Mouse (Mus musculus): Measurements from ENCODE around the gene Ciz1. TPM values are rescaled to one million over a fixed set of nuclear protein-coding genes. Genes with fewer than 3 reads are reported as not detected.

Gene Ciz1
- polyA plus RNA-seq, 1 experiment from 2014 or later: 41.1 TPM

- DNase-seq (ENCODE audit: low spot score): no peak
- WGBS: 79% methylated on average over 6 of the region's 6 CpGs
- peaks cover 10% of the 10 kb centered on the region for H3K4me1 ChIP-seq (ENCODE audit: control insufficient read depth, insufficient read depth, low read length)
- H3K9ac ChIP-seq (replicated peaks; ENCODE audit: low read length): no peak overlapping the region
- H3K9me3 ChIP-seq (replicated peaks; ENCODE audit: control insufficient read depth, low read length): no peaks in the 10 kb centered on the region
- H3K4me3 ChIP-seq (ENCODE audit: low read depth, low read length): no peak overlapping the region
- no peaks in the 10 kb centered on the region for H3K36me3 ChIP-seq (replicated peaks; ENCODE audit: control insufficient read depth, insufficient read depth, low read depth, low read length)
- H3K4me2 ChIP-seq (ENCODE audit: low read depth, low read length): no peak overlapping the region
- H3K27me3 ChIP-seq (ENCODE audit: control insufficient read depth, insufficient read depth, low read length): no peaks in the 10 kb centered on the region
- no peak overlapping the region for H3K27ac ChIP-seq (replicated peaks; ENCODE audit: low read depth, low read length)
- ATAC-seq (replicated peaks; ENCODE audit: insufficient number of reproducible peaks, low FRiP score, low TSS enrichment, low read depth): no peak
Observed at GRCm38 (mm10) chr2:32347019-32347418, 5.1 kb upstream of the Ciz1 start.

- Histone ChIP-seq H3K4me1 (ENCODE audit: control insufficient read depth, insufficient read depth, low read length) (peaks cover 10% of the 10 kb centered on the region), H3K9me3 (replicated peaks; ENCODE audit: control insufficient read depth, low read length) (no peaks in the 10 kb centered on the region), H3K9ac (replicated peaks; ENCODE audit: low read length) (no peak overlapping the region), H3K4me2 (ENCODE audit: low read depth, low read length) (no peak overlapping the region), H3K27ac (replicated peaks; ENCODE audit: low read depth, low read length) (no peak overlapping the region), H3K27me3 (ENCODE audit: control insufficient read depth, insufficient read depth, low read length) (no peaks in the 10 kb centered on the region), H3K4me3 (ENCODE audit: low read depth, low read length) (no peak overlapping the region), H3K36me3 (replicated peaks; ENCODE audit: control insufficient read depth, insufficient read depth, low read depth, low read length) (no peaks in the 10 kb centered on the region)
- WGBS: 78% methylated on average over 11 of the region's 11 CpGs
- ATAC-seq (replicated peaks; ENCODE audit: insufficient number of reproducible peaks, low FRiP score, low TSS enrichment, low read depth): no peak
- DNase-seq (ENCODE audit: low spot score): no peak
Observed at GRCm38 (mm10) chr2:32348311-32348710, 3.8 kb upstream of the Ciz1 start.

GRCm38 (mm10) chr2:32349625-32350255 lies 2.4 kb upstream of the Ciz1 start:
- Histone ChIP-seq H3K9me3 (replicated peaks; ENCODE audit: control insufficient read depth, low read length) (no peaks in the 10 kb centered on the region), H3K4me1 (ENCODE audit: control insufficient read depth, insufficient read depth, low read length) (peaks cover 10% of the 10 kb centered on the region), H3K4me3 (ENCODE audit: low read depth, low read length) (no peak overlapping the region), H3K27me3 (ENCODE audit: control insufficient read depth, insufficient read depth, low read length) (no peaks in the 10 kb centered on the region), H3K4me2 (ENCODE audit: low read depth, low read length) (no peak overlapping the region), H3K27ac (replicated peaks; ENCODE audit: low read depth, low read length) (no peak overlapping the region), H3K9ac (replicated peaks; ENCODE audit: low read length) (peak overlapping the region; percentile 22; the same call in 1 of the 2 replicates), H3K36me3 (replicated peaks; ENCODE audit: control insufficient read depth, insufficient read depth, low read depth, low read length) (no peaks in the 10 kb centered on the region)
- DNase-seq (ENCODE audit: low spot score) (no peak), ATAC-seq (replicated peaks; ENCODE audit: insufficient number of reproducible peaks, low FRiP score, low TSS enrichment, low read depth) (no peak)
- 45% methylated on average over 8 of the region's 8 CpGs for WGBS

GRCm38 (mm10) chr2:32350471-32351051 lies 1.6 kb upstream of the Ciz1 start:
- no peak overlapping the region for H3K4me3 ChIP-seq (ENCODE audit: low read depth, low read length)
- H3K4me1 ChIP-seq (ENCODE audit: control insufficient read depth, insufficient read depth, low read length): peaks cover 10% of the 10 kb centered on the region
- DNase-seq (ENCODE audit: low spot score): no peak
- no peak overlapping the region for H3K27ac ChIP-seq (replicated peaks; ENCODE audit: low read depth, low read length)
- H3K4me2 ChIP-seq (ENCODE audit: low read depth, low read length): no peak overlapping the region
- 49% methylated on average over 13 of the region's 13 CpGs for WGBS
- peak overlapping the region; percentile 22; the same call in 1 of the 2 replicates for H3K9ac ChIP-seq (replicated peaks; ENCODE audit: low read length)
- no peak for ATAC-seq (replicated peaks; ENCODE audit: insufficient number of reproducible peaks, low FRiP score, low TSS enrichment, low read depth)
- no peaks in the 10 kb centered on the region for H3K27me3 ChIP-seq (ENCODE audit: control insufficient read depth, insufficient read depth, low read length)
- no peaks in the 10 kb centered on the region for H3K36me3 ChIP-seq (replicated peaks; ENCODE audit: control insufficient read depth, insufficient read depth, low read depth, low read length)
- H3K9me3 ChIP-seq (replicated peaks; ENCODE audit: control insufficient read depth, low read length): no peaks in the 10 kb centered on the region

GRCm38 (mm10) chr2:32351471-32351961 lies 611 bp upstream of the Ciz1 start:
- 47% methylated on average over 9 of the region's 9 CpGs for whole genome bisulfite sequencing

GRCm38 (mm10) chr2:32353007-32353542 lies 948 bp downstream of the Ciz1 start, which contains the start of gene Dnm1:
Gene Dnm1 (minus strand): TSS chr2:32353338.
- Histone ChIP-seq H3K4me1 (ENCODE audit: control insufficient read depth, insufficient read depth, low read length) (peaks cover 10% of the 10 kb centered on the region), H3K4me3 (ENCODE audit: low read depth, low read length) (peak within 1 kb of the TSS; percentile 73), H3K4me2 (ENCODE audit: low read depth, low read length) (peak within 1 kb of the TSS; percentile 87), H3K27me3 (ENCODE audit: control insufficient read depth, insufficient read depth, low read length) (no peaks in the 10 kb centered on the region), H3K27ac (replicated peaks; ENCODE audit: low read depth, low read length) (peak within 1 kb of the TSS; percentile 71), H3K36me3 (replicated peaks; ENCODE audit: control insufficient read depth, insufficient read depth, low read depth, low read length) (no peaks in the 10 kb centered on the region), H3K9ac (replicated peaks; ENCODE audit: low read length) (peak within 1 kb of the TSS; percentile 74), H3K9me3 (replicated peaks; ENCODE audit: control insufficient read depth, low read length) (no peaks in the 10 kb centered on the region)
- DNase-seq (ENCODE audit: low spot score): peak; percentile 96
- ATAC-seq (replicated peaks; ENCODE audit: insufficient number of reproducible peaks, low FRiP score, low TSS enrichment, low read depth): peak; percentile 14; the same call in 1 of the 2 replicates
- WGBS: under 1% methylated on average over 63 of the region's 63 CpGs

More at GRCm38 (mm10) chr2:32351471-32351961, 611 bp upstream of the Ciz1 start:
- no peak overlapping the region for H3K27ac ChIP-seq (replicated peaks; ENCODE audit: low read depth, low read length)
- H3K36me3 ChIP-seq (replicated peaks; ENCODE audit: control insufficient read depth, insufficient read depth, low read depth, low read length): no peaks in the 10 kb centered on the region
- DNase-seq (ENCODE audit: low spot score): no peak
- no peaks in the 10 kb centered on the region for H3K27me3 ChIP-seq (ENCODE audit: control insufficient read depth, insufficient read depth, low read length)
- peak overlapping the region; percentile 74 for H3K9ac ChIP-seq (replicated peaks; ENCODE audit: low read length)
- ATAC-seq (replicated peaks; ENCODE audit: insufficient number of reproducible peaks, low FRiP score, low TSS enrichment, low read depth): no peak
- peak overlapping the region; percentile 87 for H3K4me2 ChIP-seq (ENCODE audit: low read depth, low read length)
- H3K4me3 ChIP-seq (ENCODE audit: low read depth, low read length): peak overlapping the region; percentile 73
- peaks cover 10% of the 10 kb centered on the region for H3K4me1 ChIP-seq (ENCODE audit: control insufficient read depth, insufficient read depth, low read length)
- H3K9me3 ChIP-seq (replicated peaks; ENCODE audit: control insufficient read depth, low read length): no peaks in the 10 kb centered on the region

- Histone ChIP-seq H3K4me2 (ENCODE audit: low read depth, low read length) (no peak overlapping the region), H3K36me3 (replicated peaks; ENCODE audit: control insufficient read depth, insufficient read depth, low read depth, low read length) (no peaks in the 10 kb centered on the region), H3K27ac (replicated peaks; ENCODE audit: low read depth, low read length) (no peak overlapping the region), H3K4me3 (ENCODE audit: low read depth, low read length) (no peak overlapping the region), H3K9me3 (replicated peaks; ENCODE audit: control insufficient read depth, low read length) (no peaks in the 10 kb centered on the region), H3K4me1 (ENCODE audit: control insufficient read depth, insufficient read depth, low read length) (peaks cover 10% of the 10 kb centered on the region), H3K27me3 (ENCODE audit: control insufficient read depth, insufficient read depth, low read length) (no peaks in the 10 kb centered on the region), H3K9ac (replicated peaks; ENCODE audit: low read length) (no peak overlapping the region)
- no peak for ATAC-seq (replicated peaks; ENCODE audit: insufficient number of reproducible peaks, low FRiP score, low TSS enrichment, low read depth)
- no peak for DNase-seq (ENCODE audit: low spot score)
- 60% methylated on average over 6 of the region's 6 CpGs for whole genome bisulfite sequencing
Observed at GRCm38 (mm10) chr2:32353836-32354235, 1.7 kb downstream of the Ciz1 start.

GRCm38 (mm10) chr2:32354336-32354895 lies 2.3 kb downstream of the Ciz1 start:
- ATAC-seq (replicated peaks; ENCODE audit: insufficient number of reproducible peaks, low FRiP score, low TSS enrichment, low read depth) (no peak), DNase-seq (ENCODE audit: low spot score) (no peak)
- Histone ChIP-seq H3K27ac (replicated peaks; ENCODE audit: low read depth, low read length) (no peak overlapping the region), H3K27me3 (ENCODE audit: control insufficient read depth, insufficient read depth, low read length) (no peaks in the 10 kb centered on the region), H3K9me3 (replicated peaks; ENCODE audit: control insufficient read depth, low read length) (no peaks in the 10 kb centered on the region), H3K4me3 (ENCODE audit: low read depth, low read length) (no peak overlapping the region), H3K9ac (replicated peaks; ENCODE audit: low read length) (no peak overlapping the region), H3K4me1 (ENCODE audit: control insufficient read depth, insufficient read depth, low read length) (peaks cover 10% of the 10 kb centered on the region), H3K4me2 (ENCODE audit: low read depth, low read length) (no peak overlapping the region), H3K36me3 (replicated peaks; ENCODE audit: control insufficient read depth, insufficient read depth, low read depth, low read length) (no peaks in the 10 kb centered on the region)
- WGBS: 86% methylated on average over 3 of the region's 3 CpGs

Measured in embryonic facial prominence, embryonic 11.5 days (tissue).